ENCODE assay signal across 10 mouse cellular contexts in genomic region chr14:11642977-11643376, GRCm38 (mm10).
DNase-seq lines count a peak whose midpoint lies in the region; ATAC-seq and TF ChIP-seq lines count a peak whose summit lies in the region.
"Had no signal": no experiment of that assay in that cellular context is flagged by ENCODE, and none has a peak within 500 bp of the region (broad histone marks: within the 10 kb centered on the region; RNA-seq: fewer than 3 reads in every experiment).

No protein-coding gene starts in this region.

- TF ChIP-seq EP300 in stomach, postnatal 0 days (optimal IDR thresholded peaks at IDR 0.05), result no peak

- no peaks in the 10 kb centered on the region for H3K27me3 ChIP-seq in kidney, embryonic 15.5 days
- no peaks in the 10 kb centered on the region for H3K27me3 ChIP-seq in stomach, postnatal 0 days (ENCODE audit: control insufficient read depth, insufficient read depth, low read length)
- no peaks in the 10 kb centered on the region for H3K27me3 ChIP-seq in forebrain, embryonic 16.5 days (replicated peaks; ENCODE audit: control insufficient read depth, insufficient read depth, low read length)

- H3K9ac ChIP-seq in kidney, embryonic 15.5 days, result no peak overlapping the region
- H3K9ac ChIP-seq in stomach, postnatal 0 days (ENCODE audit: low read length), result no peak overlapping the region
- no peak overlapping the region for H3K9ac ChIP-seq in forebrain, embryonic 16.5 days (replicated peaks; ENCODE audit: low read depth, low read length)
- H3K9ac ChIP-seq: hindbrain, embryonic 14.5 days had no signal

- DNase-seq in kidney, adult 11 months, result peak; percentile 48
- DNase-seq in urinary bladder, postnatal 14 days (ENCODE audit: low spot score), result peak; percentile 9
- no peak for DNase-seq in urinary bladder, adult 2 months (ENCODE audit: low spot score)
- DNase-seq in gonadal fat pad, adult 2 months (ENCODE audit: low read depth), result peak; percentile 26
- DNase-seq in stomach, postnatal 0 days (ENCODE audit: low spot score), result no peak
- DNase-seq: midbrain, embryonic 14.5 days had no signal

- H3K9me3 ChIP-seq in kidney, embryonic 15.5 days (replicated peaks), result no peaks in the 10 kb centered on the region
- no peaks in the 10 kb centered on the region for H3K9me3 ChIP-seq in stomach, postnatal 0 days (ENCODE audit: control insufficient read depth, low read length)
- no peaks in the 10 kb centered on the region for H3K9me3 ChIP-seq in forebrain, embryonic 16.5 days (ENCODE audit: control insufficient read depth, low read length)

- no peak overlapping the region for H3K4me3 ChIP-seq in kidney, embryonic 15.5 days (replicated peaks)
- H3K4me3 ChIP-seq in stomach, postnatal 0 days (ENCODE audit: low read depth, low read length), result no peak overlapping the region
- H3K4me3 ChIP-seq in forebrain, embryonic 16.5 days (replicated peaks; ENCODE audit: low read length), result no peak overlapping the region

- H3K4me1 ChIP-seq in kidney, embryonic 15.5 days, result no peaks in the 10 kb centered on the region
- H3K4me1 ChIP-seq in stomach, postnatal 0 days (replicated peaks; ENCODE audit: control insufficient read depth, insufficient read depth), result no peaks in the 10 kb centered on the region
- peaks cover 2% of the 10 kb centered on the region; the same call in 1 of the 2 replicates for H3K4me1 ChIP-seq in forebrain, embryonic 16.5 days (replicated peaks; ENCODE audit: control insufficient read depth, insufficient read depth, low read length)

- no peak for ATAC-seq in kidney, embryonic 15.5 days (replicated peaks; ENCODE audit: low FRiP score)
- no peak for ATAC-seq in stomach, postnatal 0 days (ENCODE audit: low FRiP score, low TSS enrichment)
- no peak for ATAC-seq in forebrain, embryonic 16.5 days
- no peak for ATAC-seq in megakaryocyte-erythroid progenitor cell, adult 5-6 weeks (replicated peaks; ENCODE audit: low FRiP score, low TSS enrichment, poor library complexity, severe bottlenecking)

- 95% methylated on average over 1 of the region's 1 CpGs for WGBS in kidney, embryonic 15.5 days
- WGBS in stomach, postnatal 0 days, result 87% methylated on average over 1 of the region's 1 CpGs
- 90% methylated on average over 1 of the region's 1 CpGs for WGBS in forebrain, embryonic 16.5 days

- peak; percentile 57 for TF ChIP-seq CTCF in stomach, postnatal 0 days (IDR thresholded peaks at IDR 0.05; ENCODE audit: low read depth)

- no peak overlapping the region for H3K27ac ChIP-seq in kidney, embryonic 15.5 days
- no peak overlapping the region for H3K27ac ChIP-seq in stomach, postnatal 0 days (replicated peaks)
- H3K27ac ChIP-seq in forebrain, embryonic 16.5 days (ENCODE audit: low read length), result no peak overlapping the region
- H3K27ac ChIP-seq: hindbrain, embryonic 14.5 days had no signal

- no peak overlapping the region for H3K4me2 ChIP-seq in kidney, embryonic 15.5 days
- no peak overlapping the region for H3K4me2 ChIP-seq in stomach, postnatal 0 days (replicated peaks; ENCODE audit: low read depth)
- no peak overlapping the region for H3K4me2 ChIP-seq in forebrain, embryonic 16.5 days (ENCODE audit: low read length)
- H3K4me2 ChIP-seq: hindbrain, embryonic 14.5 days had no signal

- no peaks in the 10 kb centered on the region for H3K36me3 ChIP-seq in kidney, embryonic 15.5 days
- H3K36me3 ChIP-seq in stomach, postnatal 0 days (ENCODE audit: control insufficient read depth, insufficient read depth, low read length), result no peaks in the 10 kb centered on the region
- no peaks in the 10 kb centered on the region for H3K36me3 ChIP-seq in forebrain, embryonic 16.5 days (ENCODE audit: control insufficient read depth, insufficient read depth)

Comparison
In these comparisons a context has a peak if more than half of its experiments do, and no peak if none do; other contexts are left out.
1. DNase-seq: peak in kidney, adult 11 months (single experiment), urinary bladder, postnatal 14 days (single experiment) and gonadal fat pad, adult 2 months (single experiment); none in urinary bladder, adult 2 months (single experiment) and stomach, postnatal 0 days (single experiment).